Mouse (Mus musculus) erythroblast, embryonic 14.5 days (primary cell): ENCODE data around the gene Ppp1r12c.

ENCODE experiments used
- GATA1 ChIP-seq: IDR thresholded peaks from 2 replicates; pipeline ENCODE4 v1.6.1; 2012; ENCODE audit warnings: low read length, inconsistent platforms, mixed read lengths
- TAL1 ChIP-seq: IDR thresholded peaks from 3 replicates; pipeline ENCODE4 v1.6.1; 2012; ENCODE audit warnings: low read length, inconsistent platforms, mixed read lengths

GRCm38 (mm10) chr7:4527302-4527689 is 25.8 kb upstream of the Ppp1r12c start:
- TF ChIP-seq GATA1 (no peak), TAL1 (no peak)
